Mouse (Mus musculus) kidney, embryonic 14.5 days (tissue): ENCODE measurements around the gene Zpbp. TPM values are rescaled to one million over a fixed set of nuclear protein-coding genes. Genes with fewer than 3 reads are reported as not detected.
A peak's percentile ranks its signal among the peaks of the same experiment; 100 is the strongest.

ENCODE experiments used
- ATAC-seq: fragments of 200-750 bp; cut with Nextera tagmentation; 2 replicates; pipeline ENCODE4 v1.8.0; 2017; ENCODE audit warnings: moderate number of reproducible peaks, mild to moderate bottlenecking, moderate TSS enrichment, moderate library complexity; ENCODE audit not compliant: low FRiP score, low TSS enrichment
- H3K27ac ChIP-seq: fragments of 300-500 bp; sonication (generic); 2 replicates; pipeline ENCODE4 v1.5.1; 2014; ENCODE audit warnings: low read depth, mild to moderate bottlenecking, low read length, moderate library complexity, mixed read lengths
- H3K27me3 ChIP-seq: fragments of 300-500 bp; sonication (generic); 2 replicates; pipeline ENCODE4 v1.6.1; 2014; ENCODE audit warnings: mild to moderate bottlenecking, low read length; ENCODE audit not compliant: control insufficient read depth, insufficient read depth
- H3K36me3 ChIP-seq: fragments of 300-500 bp; sonication (generic); 2 replicates; pipeline ENCODE4 v1.6.1; 2014; ENCODE audit warnings: low read length, mixed read lengths; ENCODE audit not compliant: control insufficient read depth, insufficient read depth
- H3K4me1 ChIP-seq: fragments of 300-500 bp; sonication (generic); 2 replicates; pipeline ENCODE4 v1.6.1; 2014; ENCODE audit warnings: low read length, mixed read lengths; ENCODE audit not compliant: control insufficient read depth, insufficient read depth
- H3K4me2 ChIP-seq: fragments of 300-500 bp; sonication (generic); replicated peaks from 2 replicates; pipeline ENCODE4 v1.6.1; 2014; ENCODE audit warnings: low read depth, mild to moderate bottlenecking, low read length
- H3K4me3 ChIP-seq: fragments of 300-500 bp; sonication (generic); 2 replicates; pipeline ENCODE4 v1.5.1; 2014; ENCODE audit warnings: mild to moderate bottlenecking, low read length
- H3K9ac ChIP-seq: fragments of 300-500 bp; sonication (generic); 2 replicates; pipeline ENCODE4 v1.6.1; 2014; ENCODE audit warnings: low read depth, mild to moderate bottlenecking, low read length, moderate library complexity
- H3K9me3 ChIP-seq: fragments of 300-500 bp; sonication (generic); 2 replicates; pipeline ENCODE4 v1.6.1; 2016; ENCODE audit warnings: low read length; ENCODE audit not compliant: control insufficient read depth
- WGBS: fragments of 180-500 bp; shearing (Covaris S2); extraction: QIAGEN DNeasy Blood & Tissue Kit; methylation state at CpG from one replicate; pipeline ENCODE4 v1.1.7; 2014; 5-methylcytosine and 5-hydroxymethylcytosine counted together
- polyA plus RNA-seq: library from polyadenylated mRNA; unstranded; fragments of >200 nt; fragmentation: Nextera tagmentation; extraction: Ambion mirVana; gene quantifications from 2 replicates; pipeline ENCODE4 v1.2.1, GENCODE M21; 2014

The Zpbp gene
- polyA plus RNA-seq: 0.70 and 1.2 TPM in 2 replicates

- H3K36me3 ChIP-seq: no peaks in the 10 kb centered on the region
- no peaks in the 10 kb centered on the region for H3K4me1 ChIP-seq
- peak within 1 kb of the TSS; percentile 72 for H3K4me2 ChIP-seq
- peak within 1 kb of the TSS; percentile 61 for H3K4me3 ChIP-seq
- H3K9me3 ChIP-seq: no peaks in the 10 kb centered on the region
- peak within 1 kb of the TSS; percentile 75 for H3K9ac ChIP-seq
- H3K27me3 ChIP-seq: no peaks in the 10 kb centered on the region
- peak within 1 kb of the TSS; percentile 59; the same call in 1 of the 2 replicates for H3K27ac ChIP-seq
- 2% methylated on average over 66 of the region's 66 CpGs for WGBS
- ATAC-seq: peak; percentile 99
These were observed at the start of gene Zpbp, which contains the start of gene Spata48 for GRCm38 (mm10) chr11:11461635-11462560. TSS of gene Zpbp (minus strand) at chr11:11462408. TSS of gene Spata48 (plus strand) at chr11:11462094.

- Histone ChIP-seq H3K27me3 (no peaks in the 10 kb centered on the region), H3K9me3 (no peaks in the 10 kb centered on the region), H3K4me3 (no peak overlapping the region), H3K27ac (no peak overlapping the region), H3K36me3 (no peaks in the 10 kb centered on the region), H3K9ac (no peak overlapping the region), H3K4me2 (no peak overlapping the region), H3K4me1 (no peaks in the 10 kb centered on the region)
- ATAC-seq: peak; percentile 81; the same call in 1 of the 2 replicates
- WGBS: 33% methylated on average over 2 of the region's 2 CpGs
These were observed 47.2 kb upstream of the Zpbp start for GRCm38 (mm10) chr11:11509413-11509812.

GRCm38 (mm10) chr11:11506187-11506586 is 44.0 kb upstream of the Zpbp start:
- 83% methylated on average over 2 of the region's 2 CpGs for WGBS
- no peak overlapping the region for H3K4me3 ChIP-seq
- H3K36me3 ChIP-seq: no peaks in the 10 kb centered on the region
- no peaks in the 10 kb centered on the region for H3K9me3 ChIP-seq
- no peaks in the 10 kb centered on the region for H3K27me3 ChIP-seq
- no peak overlapping the region for H3K4me2 ChIP-seq
- no peaks in the 10 kb centered on the region for H3K4me1 ChIP-seq
- no peak for ATAC-seq
- H3K9ac ChIP-seq: no peak overlapping the region
- H3K27ac ChIP-seq: no peak overlapping the region

GRCm38 (mm10) chr11:11499944-11500343 is 37.7 kb upstream of the Zpbp start:
- Histone ChIP-seq H3K36me3 (no peaks in the 10 kb centered on the region), H3K4me2 (no peak overlapping the region), H3K9ac (no peak overlapping the region), H3K4me1 (no peaks in the 10 kb centered on the region), H3K27me3 (no peaks in the 10 kb centered on the region), H3K27ac (no peak overlapping the region), H3K9me3 (no peaks in the 10 kb centered on the region), H3K4me3 (no peak overlapping the region)
- WGBS: 24% methylated on average over 10 of the region's 10 CpGs
- ATAC-seq: no peak

- Histone ChIP-seq H3K4me2 (no peak overlapping the region), H3K27me3 (no peaks in the 10 kb centered on the region), H3K4me1 (no peaks in the 10 kb centered on the region), H3K36me3 (no peaks in the 10 kb centered on the region), H3K4me3 (no peak overlapping the region), H3K9ac (no peak overlapping the region), H3K9me3 (no peaks in the 10 kb centered on the region), H3K27ac (no peak overlapping the region)
- no peak for ATAC-seq
- 87% methylated on average over 2 of the region's 2 CpGs for WGBS
These were observed 33.5 kb upstream of the Zpbp start for GRCm38 (mm10) chr11:11495697-11496096.

GRCm38 (mm10) chr11:11492044-11492443 is 29.8 kb upstream of the Zpbp start:
- H3K27ac ChIP-seq: no peak overlapping the region
- ATAC-seq: no peak
- H3K9ac ChIP-seq: no peak overlapping the region
- H3K9me3 ChIP-seq: no peaks in the 10 kb centered on the region
- WGBS: 62% methylated on average over 5 of the region's 5 CpGs
- H3K4me3 ChIP-seq: no peak overlapping the region
- H3K27me3 ChIP-seq: no peaks in the 10 kb centered on the region
- no peaks in the 10 kb centered on the region for H3K36me3 ChIP-seq
- no peak overlapping the region for H3K4me2 ChIP-seq
- H3K4me1 ChIP-seq: no peaks in the 10 kb centered on the region

- Histone ChIP-seq H3K27me3 (no peaks in the 10 kb centered on the region), H3K4me1 (no peaks in the 10 kb centered on the region), H3K4me2 (no peak overlapping the region), H3K27ac (no peak overlapping the region), H3K9ac (no peak overlapping the region), H3K36me3 (no peaks in the 10 kb centered on the region), H3K9me3 (no peaks in the 10 kb centered on the region), H3K4me3 (no peak overlapping the region)
- ATAC-seq: no peak
- WGBS: 48% methylated on average over 8 of the region's 8 CpGs
These were observed 22.2 kb upstream of the Zpbp start for GRCm38 (mm10) chr11:11484378-11484777.

GRCm38 (mm10) chr11:11468924-11469323 is 6.7 kb upstream of the Zpbp start:
- Histone ChIP-seq H3K4me2 (no peak overlapping the region), H3K4me3 (no peak overlapping the region), H3K27me3 (no peaks in the 10 kb centered on the region), H3K9me3 (no peaks in the 10 kb centered on the region), H3K4me1 (no peaks in the 10 kb centered on the region), H3K27ac (no peak overlapping the region), H3K9ac (no peak overlapping the region), H3K36me3 (no peaks in the 10 kb centered on the region)
- no peak for ATAC-seq

GRCm38 (mm10) chr11:11462561-11462890 is 318 bp upstream of the Zpbp start:
- Histone ChIP-seq H3K4me2 (peak overlapping the region; percentile 72), H3K27me3 (no peaks in the 10 kb centered on the region), H3K9me3 (no peaks in the 10 kb centered on the region), H3K27ac (peak overlapping the region; percentile 59; the same call in 1 of the 2 replicates), H3K4me3 (peak overlapping the region; percentile 61), H3K36me3 (no peaks in the 10 kb centered on the region), H3K4me1 (no peaks in the 10 kb centered on the region), H3K9ac (peak overlapping the region; percentile 75; the same call in 1 of the 2 replicates)
- ATAC-seq: no peak; the same call in 1 of the 2 replicates
- WGBS: 78% methylated on average over 5 of the region's 5 CpGs
